9 mouse cellular contexts compared by ENCODE assay signal in the genomic region with DNA sequence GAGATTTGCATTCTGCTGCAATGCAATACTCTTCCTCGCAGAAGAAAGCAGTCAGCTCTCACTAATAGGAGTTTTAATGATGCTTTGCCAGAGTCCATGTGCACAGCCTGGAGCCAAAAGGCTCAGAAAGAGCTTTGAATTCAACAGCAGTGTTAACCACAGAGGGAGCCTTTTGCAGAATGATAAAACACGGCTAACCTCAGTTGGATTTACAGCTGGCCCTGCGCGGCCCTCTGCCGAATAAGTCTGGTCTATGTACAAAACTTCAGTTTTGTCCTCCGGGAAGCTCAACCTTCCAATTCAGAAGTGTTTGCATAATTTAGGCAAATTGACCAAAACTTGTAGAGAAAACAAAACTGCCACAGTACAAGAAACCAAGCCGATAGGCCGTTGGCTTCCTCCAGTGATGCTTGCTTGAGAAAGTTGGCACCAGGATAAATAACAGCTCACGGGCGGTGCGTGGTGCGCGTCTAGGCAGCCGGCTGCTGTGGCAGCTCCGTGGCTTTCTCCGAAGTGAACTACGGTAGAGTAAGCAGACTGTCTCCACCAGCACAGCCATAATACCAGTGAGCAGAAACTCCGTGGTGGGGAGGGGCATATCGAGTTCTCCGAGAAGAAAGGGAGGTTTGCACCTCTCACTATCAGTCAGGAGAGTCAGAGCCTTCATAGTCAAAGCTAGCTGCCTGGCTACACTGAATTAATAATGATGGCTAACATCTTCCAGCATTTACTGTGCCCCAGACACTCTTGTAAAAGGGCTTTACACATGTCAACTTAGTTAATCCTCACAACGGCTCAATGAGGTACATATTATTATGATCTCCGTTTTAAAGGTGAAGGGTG. TPM values are rescaled to one million over a fixed set of nuclear protein-coding genes. Genes with fewer than 3 reads are reported as not detected.
DNase-seq lines count a peak whose midpoint lies in the region; ATAC-seq and TF ChIP-seq lines count a peak whose summit lies in the region.
"Had no signal": no experiment of that assay in that cellular context is flagged by ENCODE, and none has a peak within 500 bp of the region (broad histone marks: within the 10 kb centered on the region; RNA-seq: fewer than 3 reads in every experiment).

No protein-coding gene starts in this region.

- peaks cover 13% of the 10 kb centered on the region; the same call in 1 of the 2 replicates for H3K4me1 ChIP-seq in forebrain, postnatal 0 days (ENCODE audit: insufficient read depth)
- peaks cover 4% of the 10 kb centered on the region; the same call in 1 of the 2 replicates for H3K4me1 ChIP-seq in stomach, postnatal 0 days (replicated peaks; ENCODE audit: control insufficient read depth, insufficient read depth)

- peak overlapping the region; percentile 10; the same call in 1 of the 2 replicates for H3K9ac ChIP-seq in forebrain, postnatal 0 days
- H3K9ac ChIP-seq in stomach, postnatal 0 days (ENCODE audit: low read length), result no peak overlapping the region

- TF ChIP-seq EP300 in stomach, postnatal 0 days (optimal IDR thresholded peaks at IDR 0.05), result no peak

- no peaks in the 10 kb centered on the region for H3K36me3 ChIP-seq in forebrain, postnatal 0 days (ENCODE audit: insufficient read depth)
- H3K36me3 ChIP-seq in stomach, postnatal 0 days (ENCODE audit: control insufficient read depth, insufficient read depth, low read length), result no peaks in the 10 kb centered on the region

- H3K27me3 ChIP-seq in forebrain, postnatal 0 days (ENCODE audit: insufficient read depth, low read length), result no peaks in the 10 kb centered on the region
- H3K27me3 ChIP-seq in stomach, postnatal 0 days (ENCODE audit: control insufficient read depth, insufficient read depth, low read length), result no peaks in the 10 kb centered on the region

- no peaks in the 10 kb centered on the region for H3K9me3 ChIP-seq in forebrain, postnatal 0 days (ENCODE audit: low read length)
- no peaks in the 10 kb centered on the region for H3K9me3 ChIP-seq in stomach, postnatal 0 days (ENCODE audit: control insufficient read depth, low read length)

- ATAC-seq in forebrain, postnatal 0 days, result peak; percentile 68
- peak; percentile 43; the same call in 1 of the 2 replicates for ATAC-seq in megakaryocyte-erythroid progenitor cell, adult 5-6 weeks (replicated peaks; ENCODE audit: low FRiP score, low TSS enrichment, poor library complexity, severe bottlenecking)
- 0 out of 2 replicates have a peak, but pooled peaks have one; percentile 18 for ATAC-seq in stomach, postnatal 0 days (ENCODE audit: low FRiP score, low TSS enrichment)

- WGBS in forebrain, postnatal 0 days, result 3% methylated on average over 22 of the region's 22 CpGs
- 28% methylated on average over 22 of the region's 22 CpGs for WGBS in stomach, postnatal 0 days

- peak overlapping the region; percentile 19 for H3K4me3 ChIP-seq in forebrain, postnatal 0 days (ENCODE audit: low read depth, low read length)
- H3K4me3 ChIP-seq in stomach, postnatal 0 days (ENCODE audit: low read depth, low read length), result 0 out of 2 replicates have a peak overlapping the region, but pooled peaks have one; percentile 12
- H3K4me3 ChIP-seq: erythroblast, embryonic 14.5 days had no signal

- intact Hi-C loops in gastrocnemius, postnatal 14 days (cut with DNase I; ENCODE audit: low total_unique reads), result loop anchor here (10.0 kb wide), 2 partner anchors 245 to 825 kb away; no protein-coding TSS in a partner anchor

- DNase-seq in gastrocnemius, postnatal 14 days, result peak; percentile 24
- DNase-seq in gastrocnemius, postnatal 10 days, result no peak
- DNase-seq in Muller cell, postnatal 12 days (ENCODE audit: inconsistent ontology term), result peak; percentile 46
- DNase-seq in forebrain, postnatal 0 days, result peak; percentile 73
- DNase-seq in layer of hippocampus, adult 9-11 months, result peak; percentile 32
- no peak for DNase-seq in stomach, postnatal 0 days (ENCODE audit: low spot score)
- no peak for DNase-seq in MN1 (ENCODE audit: low spot score)

- H3K27ac ChIP-seq in forebrain, postnatal 0 days (ENCODE audit: low read depth, low read length), result peak overlapping the region; percentile 36
- no peak overlapping the region for H3K27ac ChIP-seq in stomach, postnatal 0 days (replicated peaks)

- no peak for TF ChIP-seq CTCF in forebrain, postnatal 0 days (IDR thresholded peaks at IDR 0.05; ENCODE audit: low read depth)
- no peak for TF ChIP-seq CTCF in stomach, postnatal 0 days (IDR thresholded peaks at IDR 0.05; ENCODE audit: low read depth)

- H3K4me2 ChIP-seq in forebrain, postnatal 0 days (ENCODE audit: low read depth), result peak overlapping the region; percentile 42
- peak overlapping the region; percentile 47 for H3K4me2 ChIP-seq in stomach, postnatal 0 days (replicated peaks; ENCODE audit: low read depth)

RNA-seq across cellular contexts. Expression of gene Asb4, which starts 3.2 kb away (rescaled TPM):
- 1 to 10 TPM; 7.3 to 9.3 TPM for total RNA-seq in gastrocnemius, postnatal 14 days (2021)
- 10 to 100 TPM; 10.6 to 12.6 TPM for total RNA-seq in gastrocnemius, postnatal 10 days (2021)
- total RNA-seq in forebrain, postnatal 0 days (2014; rRNA removed), result 7.5 and 16.3 TPM in 2 replicates
- polyA plus RNA-seq in forebrain, postnatal 0 days (2015; fragmentation: Nextera tagmentation; extraction: Ambion mirVana), result 5.9 and 10.5 TPM in 2 replicates
- not detected in 2 replicates for total RNA-seq in megakaryocyte-erythroid progenitor cell, adult 5-6 weeks (2014; fragmentation: Nextera tagmentation)
- not detected in 2 replicates for total RNA-seq in megakaryocyte-erythroid progenitor cell, adult 5-6 weeks (2017)
- polyA plus RNA-seq in stomach, postnatal 0 days (2015; fragmentation: Nextera tagmentation; extraction: Ambion mirVana), result 1.1 and 1.5 TPM in 2 replicates
- polyA plus RNA-seq: erythroblast, embryonic 14.5 days had no signal

Comparison
In these comparisons a context has a peak if more than half of its experiments do, and no peak if none do; other contexts are left out.
1. DNase-seq: peak in gastrocnemius, postnatal 14 days (single experiment), Muller cell, postnatal 12 days (single experiment), forebrain, postnatal 0 days (single experiment) and layer of hippocampus, adult 9-11 months (single experiment); none in gastrocnemius, postnatal 10 days (single experiment), stomach, postnatal 0 days (single experiment) and MN1 (single experiment).
2. ATAC-seq: peak in every context shown above with its lines; median percentile 68 in forebrain, postnatal 0 days; 43 in megakaryocyte-erythroid progenitor cell, adult 5-6 weeks; 18 in stomach, postnatal 0 days.